Mouse (Mus musculus): Measurements from ENCODE around the gene Vipas39. TPM values are rescaled to one million over a fixed set of nuclear protein-coding genes. Genes with fewer than 3 reads are reported as not detected.

Gene Vipas39
- polyA plus RNA-seq, 1 experiment, result 37.6 TPM

GRCm38 (mm10) chr12:87253878-87254277 is 12.2 kb downstream of the Vipas39 start:
- TF ChIP-seq POLR2A (IDR thresholded peaks at IDR 0.05; ENCODE audit: control insufficient read depth, extremely low read depth, insufficient read depth, low read length, poor library complexity), result no peak
- TF ChIP-seq CTCF (IDR thresholded peaks at IDR 0.05; ENCODE audit: borderline replicate concordance, control insufficient read depth, extremely low read depth, insufficient read depth, low read length, poor library complexity), result no peak
- WGBS, result 95% methylated on average over 6 of the region's 6 CpGs
- Histone ChIP-seq H3K36me3 (ENCODE audit: control insufficient read depth, insufficient read depth, low read length) (peaks cover 42% of the 10 kb centered on the region), H3K27me3 (ENCODE audit: control insufficient read depth, insufficient read depth, low read length) (no peaks in the 10 kb centered on the region), H3K27ac (ENCODE audit: control insufficient read depth, insufficient read depth, low read length) (no peak overlapping the region), H3K4me1 (replicated peaks; ENCODE audit: control insufficient read depth, insufficient read depth, low read length) (no peaks in the 10 kb centered on the region), H3K4me3 (ENCODE audit: control insufficient read depth, insufficient read depth, low read length) (no peak overlapping the region)
- DNase-seq, result no peak

- 96% methylated on average over 6 of the region's 6 CpGs for WGBS
- peaks cover 38% of the 10 kb centered on the region for H3K36me3 ChIP-seq (ENCODE audit: control insufficient read depth, insufficient read depth, low read length)
These were observed 15.9 kb downstream of the Vipas39 start for GRCm38 (mm10) chr12:87250161-87250560.

GRCm38 (mm10) chr12:87238632-87239031 is 27.4 kb downstream of the Vipas39 start, which contains the start of gene Noxred1:
Noxred1 (minus strand) TSS chr12:87238732.
- Histone ChIP-seq H3K27ac (ENCODE audit: control insufficient read depth, insufficient read depth, low read length) (no peak within 1 kb of the TSS), H3K36me3 (ENCODE audit: control insufficient read depth, insufficient read depth, low read length) (peaks cover 20% of the 10 kb centered on the region), H3K4me3 (ENCODE audit: control insufficient read depth, insufficient read depth, low read length) (no peak within 1 kb of the TSS), H3K4me1 (replicated peaks; ENCODE audit: control insufficient read depth, insufficient read depth, low read length) (no peaks in the 10 kb centered on the region), H3K27me3 (ENCODE audit: control insufficient read depth, insufficient read depth, low read length) (no peaks in the 10 kb centered on the region)
- TF ChIP-seq CTCF (IDR thresholded peaks at IDR 0.05; ENCODE audit: borderline replicate concordance, control insufficient read depth, extremely low read depth, insufficient read depth, low read length, poor library complexity), result no peak
- TF ChIP-seq POLR2A (IDR thresholded peaks at IDR 0.05; ENCODE audit: control insufficient read depth, extremely low read depth, insufficient read depth, low read length, poor library complexity), result no peak
- 100% methylated on average over 1 of the region's 1 CpGs for WGBS
- no peak for DNase-seq

More at GRCm38 (mm10) chr12:87250161-87250560, 15.9 kb downstream of the Vipas39 start:
- Histone ChIP-seq H3K4me1 (replicated peaks; ENCODE audit: control insufficient read depth, insufficient read depth, low read length) (no peaks in the 10 kb centered on the region), H3K27ac (ENCODE audit: control insufficient read depth, insufficient read depth, low read length) (no peak overlapping the region), H3K4me3 (ENCODE audit: control insufficient read depth, insufficient read depth, low read length) (no peak overlapping the region), H3K27me3 (ENCODE audit: control insufficient read depth, insufficient read depth, low read length) (no peaks in the 10 kb centered on the region)
- no peak for DNase-seq
- TF ChIP-seq CTCF (IDR thresholded peaks at IDR 0.05; ENCODE audit: borderline replicate concordance, control insufficient read depth, extremely low read depth, insufficient read depth, low read length, poor library complexity), result no peak
- no peak for TF ChIP-seq POLR2A (IDR thresholded peaks at IDR 0.05; ENCODE audit: control insufficient read depth, extremely low read depth, insufficient read depth, low read length, poor library complexity)

- no peak overlapping the region for H3K27ac ChIP-seq (ENCODE audit: control insufficient read depth, insufficient read depth, low read length)
- WGBS, result 31% methylated on average over 5 of the region's 5 CpGs
- DNase-seq, result no peak
- TF ChIP-seq POLR2A (IDR thresholded peaks at IDR 0.05; ENCODE audit: control insufficient read depth, extremely low read depth, insufficient read depth, low read length, poor library complexity) (no peak), CTCF (IDR thresholded peaks at IDR 0.05; ENCODE audit: borderline replicate concordance, control insufficient read depth, extremely low read depth, insufficient read depth, low read length, poor library complexity) (no peak)
- H3K4me1 ChIP-seq (replicated peaks; ENCODE audit: control insufficient read depth, insufficient read depth, low read length), result no peaks in the 10 kb centered on the region
- H3K4me3 ChIP-seq (ENCODE audit: control insufficient read depth, insufficient read depth, low read length), result no peak overlapping the region
- no peaks in the 10 kb centered on the region for H3K27me3 ChIP-seq (ENCODE audit: control insufficient read depth, insufficient read depth, low read length)
- H3K36me3 ChIP-seq (ENCODE audit: control insufficient read depth, insufficient read depth, low read length), result peaks cover 20% of the 10 kb centered on the region
These were observed 29.1 kb downstream of the Vipas39 start for GRCm38 (mm10) chr12:87236882-87237483.

- no peak for DNase-seq
- no peak for TF ChIP-seq CTCF (IDR thresholded peaks at IDR 0.05; ENCODE audit: borderline replicate concordance, control insufficient read depth, extremely low read depth, insufficient read depth, low read length, poor library complexity)
- no peak for TF ChIP-seq POLR2A (IDR thresholded peaks at IDR 0.05; ENCODE audit: control insufficient read depth, extremely low read depth, insufficient read depth, low read length, poor library complexity)
- Histone ChIP-seq H3K27me3 (ENCODE audit: control insufficient read depth, insufficient read depth, low read length) (no peaks in the 10 kb centered on the region), H3K36me3 (ENCODE audit: control insufficient read depth, insufficient read depth, low read length) (no peaks in the 10 kb centered on the region), H3K4me1 (replicated peaks; ENCODE audit: control insufficient read depth, insufficient read depth, low read length) (no peaks in the 10 kb centered on the region), H3K4me3 (ENCODE audit: control insufficient read depth, insufficient read depth, low read length) (no peak overlapping the region), H3K27ac (ENCODE audit: control insufficient read depth, insufficient read depth, low read length) (no peak overlapping the region)
These were observed 35.6 kb downstream of the Vipas39 start for GRCm38 (mm10) chr12:87230379-87230895.

- Histone ChIP-seq H3K4me3 (ENCODE audit: control insufficient read depth, insufficient read depth, low read length) (no peak overlapping the region), H3K27ac (ENCODE audit: control insufficient read depth, insufficient read depth, low read length) (no peak overlapping the region), H3K36me3 (ENCODE audit: control insufficient read depth, insufficient read depth, low read length) (no peaks in the 10 kb centered on the region), H3K4me1 (replicated peaks; ENCODE audit: control insufficient read depth, insufficient read depth, low read length) (peaks cover 3% of the 10 kb centered on the region; the same call in 1 of the 2 replicates), H3K27me3 (ENCODE audit: control insufficient read depth, insufficient read depth, low read length) (no peaks in the 10 kb centered on the region)
- WGBS, result 96% methylated on average over 2 of the region's 2 CpGs
- DNase-seq, result no peak
- no peak for TF ChIP-seq CTCF (IDR thresholded peaks at IDR 0.05; ENCODE audit: borderline replicate concordance, control insufficient read depth, extremely low read depth, insufficient read depth, low read length, poor library complexity)
- TF ChIP-seq POLR2A (IDR thresholded peaks at IDR 0.05; ENCODE audit: control insufficient read depth, extremely low read depth, insufficient read depth, low read length, poor library complexity), result no peak
These were observed 36.4 kb downstream of the Vipas39 start for GRCm38 (mm10) chr12:87229633-87230032.

Measured in thymus, adult 2 months (tissue).